Mouse (Mus musculus) adrenal gland, postnatal 4 days (tissue): ENCODE measurements around the gene Lmod2. TPM values are rescaled to one million over a fixed set of nuclear protein-coding genes. Genes with fewer than 3 reads are reported as not detected.

Experiments used
- DNase-seq, 2 experiments: peaks; one replicate each; pipeline ENCODE4 v3.0.0; 2021 to 2022; ENCODE audit warnings: low spot score in 2 of 2, mixed read lengths in 2 of 2
- total RNA-seq, 2 experiments: library from RNA; stranded (reverse); gene quantifications; 2 replicates each; pipeline ENCODE4 v1.2.3; 2021

The Lmod2 gene
- total RNA-seq, 2 experiments from 2014 or later = 1.8 to 8.0 TPM

- no peak for DNase-seq
These were observed 38.3 kb downstream of the Lmod2 start for GRCm38 (mm10) chr6:24635814-24636213.

- DNase-seq = no peak
These were observed 43.7 kb downstream of the Lmod2 start for GRCm38 (mm10) chr6:24641286-24641685.

- no peak for DNase-seq
These were observed 44.6 kb downstream of the Lmod2 start for GRCm38 (mm10) chr6:24642161-24642560.

GRCm38 (mm10) chr6:24642960-24643359 is 45.4 kb downstream of the Lmod2 start:
- DNase-seq = no peak

GRCm38 (mm10) chr6:24645346-24646053 is 47.9 kb downstream of the Lmod2 start:
- DNase-seq = no peak

GRCm38 (mm10) chr6:24647103-24647691 is 49.6 kb downstream of the Lmod2 start:
- DNase-seq = no peak

- DNase-seq = no peak
These were observed 50.8 kb downstream of the Lmod2 start for GRCm38 (mm10) chr6:24648403-24648802.

- no peak for DNase-seq
These were observed 53.2 kb downstream of the Lmod2 start for GRCm38 (mm10) chr6:24650719-24651118.

- DNase-seq = no peak
These were observed 54.0 kb downstream of the Lmod2 start for GRCm38 (mm10) chr6:24651538-24651937.

Other genes starting within 250 kb of the Lmod2 start
- gene Iqub, start 82.7 kb upstream of the Lmod2 start, total RNA-seq = under 1 TPM; 0.34 to 0.51 TPM
- gene Ndufa5, start 69.7 kb upstream of the Lmod2 start, total RNA-seq = 100 to 1,000 TPM; 226 to 253 TPM
- gene Asb15, start 69.6 kb upstream of the Lmod2 start, total RNA-seq = under 1 TPM in 1 of 2 experiments, not detected in 1; 0.28 TPM
- 10 to 100 TPM; 58.2 to 67.7 TPM for gene Wasl, start 67.2 kb downstream of the Lmod2 start, total RNA-seq
- gene Hyal6, start 135.5 kb downstream of the Lmod2 start, total RNA-seq = not detected
- not detected for gene Hyal4, start 150.6 kb downstream of the Lmod2 start, total RNA-seq
- gene Spam1, start 193.4 kb downstream of the Lmod2 start, total RNA-seq = not detected